Mouse (Mus musculus) limb, embryonic 10.5 days (tissue): ENCODE data around the gene Dennd6b. TPM values are rescaled to one million over a fixed set of nuclear protein-coding genes. Genes with fewer than 3 reads are reported as not detected.

Experiments used
- DNase-seq: peaks from one replicate; pipeline ENCODE4 v3.0.0-alpha.2; 2017; ENCODE audit warnings: low spot score
- H3K27ac ChIP-seq: fragments of 300-500 bp; sonication (generic); 2 replicates; pipeline ENCODE4 v1.5.1; 2016; ENCODE audit warnings: mild to moderate bottlenecking
- H3K27me3 ChIP-seq: fragments of 300-500 bp; sonication (generic); 2 replicates; pipeline ENCODE4 v1.6.1; 2016; ENCODE audit warnings: low read depth, mild to moderate bottlenecking; ENCODE audit not compliant: poor library complexity, severe bottlenecking
- H3K36me3 ChIP-seq: fragments of 300-500 bp; sonication (generic); 2 replicates; pipeline ENCODE4 v1.6.1; 2016; ENCODE audit warnings: mild to moderate bottlenecking, moderate library complexity
- H3K4me1 ChIP-seq: fragments of 300-500 bp; sonication (generic); 2 replicates; pipeline ENCODE4 v1.6.1; 2016
- H3K4me3 ChIP-seq: fragments of 300-500 bp; sonication (generic); 2 replicates; pipeline ENCODE4 v1.5.1; 2016; ENCODE audit warnings: mild to moderate bottlenecking, moderate library complexity
- H3K9me3 ChIP-seq: fragments of 300-500 bp; sonication (generic); replicated peaks from 2 replicates; pipeline ENCODE4 v1.6.1; 2016; ENCODE audit warnings: mild to moderate bottlenecking
- WGBS: fragments of 180-500 bp; shearing (Covaris S2); methylation state at CpG from one replicate; pipeline ENCODE4 v1.1.7; 2016; 5-methylcytosine and 5-hydroxymethylcytosine counted together
- polyA plus RNA-seq: library from polyadenylated mRNA; unstranded; fragments of >200 nt; fragmentation: Nextera tagmentation; extraction: Ambion mirVana; gene quantifications from 2 replicates; pipeline ENCODE4 v1.2.1, GENCODE M21; 2016

Dennd6b gene
- polyA plus RNA-seq, 1 experiment from 2014 or later: 27.5 TPM

DNA sequence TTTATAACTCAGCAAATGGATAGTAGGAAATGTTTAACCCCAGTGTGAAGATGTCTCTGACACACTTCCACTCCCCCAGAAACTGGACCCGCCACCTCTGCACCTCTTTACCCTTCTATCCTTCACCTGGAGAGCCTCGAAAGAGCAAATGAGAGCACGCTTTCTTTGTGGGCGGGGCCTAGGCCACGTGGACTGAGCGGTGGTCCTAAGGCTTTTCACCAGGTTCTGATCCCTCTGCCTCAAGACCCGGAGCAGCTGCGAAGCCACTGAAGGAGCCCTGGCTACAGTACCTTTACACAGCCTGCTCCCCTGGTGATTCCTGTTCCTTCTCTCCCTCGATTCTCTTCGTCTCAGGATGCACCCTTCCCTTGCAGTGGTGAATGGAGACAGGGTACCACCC, 48.8 kb downstream of the Dennd6b start:
- DNase-seq: no peak
- peaks cover 72% of the 10 kb centered on the region for H3K27me3 ChIP-seq
- peaks cover 59% of the 10 kb centered on the region for H3K4me1 ChIP-seq
- H3K4me3 ChIP-seq: peak overlapping the region; percentile 79
- H3K9me3 ChIP-seq: no peaks in the 10 kb centered on the region
- H3K27ac ChIP-seq: peak overlapping the region; percentile 80; the same call in 1 of the 2 replicates
- H3K36me3 ChIP-seq: peaks cover 32% of the 10 kb centered on the region
- WGBS: 23% methylated on average over 10 of the region's 10 CpGs

DNA sequence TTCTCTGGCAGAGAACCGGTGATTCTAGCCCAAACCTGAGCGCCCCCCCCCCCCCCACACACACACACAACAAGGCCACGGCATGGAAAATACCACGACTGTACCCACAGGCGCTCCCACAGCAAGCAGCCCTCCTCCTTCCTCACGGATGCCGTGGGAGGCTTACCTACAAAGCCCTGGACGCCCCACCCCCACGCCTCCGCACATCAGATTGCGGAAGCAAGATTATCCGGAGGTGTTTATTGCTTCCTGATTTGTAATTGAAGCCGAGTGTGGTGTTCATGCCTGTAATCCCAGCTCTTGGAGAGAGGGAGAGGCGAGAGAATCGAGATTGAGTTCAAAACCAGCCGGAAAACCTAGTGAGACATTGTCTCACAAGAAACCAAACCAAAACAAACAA, 49.3 kb downstream of the Dennd6b start:
- Histone ChIP-seq H3K4me1 (peaks cover 59% of the 10 kb centered on the region), H3K9me3 (no peaks in the 10 kb centered on the region), H3K27me3 (peaks cover 76% of the 10 kb centered on the region), H3K4me3 (peak overlapping the region; percentile 79), H3K36me3 (peaks cover 32% of the 10 kb centered on the region), H3K27ac (peak overlapping the region; percentile 80)
- no peak for DNase-seq
- 7% methylated on average over 16 of the region's 16 CpGs for WGBS

DNA sequence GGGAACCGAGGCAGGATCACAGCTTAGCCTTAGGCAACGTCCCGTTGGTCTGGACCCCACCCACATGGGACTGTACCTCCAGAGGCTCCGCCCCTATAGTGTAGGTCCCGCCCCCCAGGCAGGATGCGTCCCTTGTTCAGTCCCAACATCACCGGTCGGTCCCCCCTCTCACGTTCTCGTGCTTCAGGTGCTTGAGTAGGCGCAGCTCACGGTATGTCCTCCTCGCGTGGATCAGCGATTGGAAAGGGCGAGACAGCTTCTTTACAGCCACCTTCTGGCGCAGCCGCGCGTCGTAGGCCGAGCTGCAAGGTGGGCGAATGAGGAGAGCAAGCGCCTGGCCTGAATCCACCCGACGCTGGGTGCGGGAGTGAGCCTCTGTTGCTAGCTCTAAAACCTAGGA, 49.8 kb downstream of the Dennd6b start:
- Histone ChIP-seq H3K27ac (peak overlapping the region; percentile 80), H3K4me3 (peak overlapping the region; percentile 79), H3K36me3 (peaks cover 32% of the 10 kb centered on the region), H3K9me3 (no peaks in the 10 kb centered on the region), H3K4me1 (peaks cover 62% of the 10 kb centered on the region), H3K27me3 (peaks cover 80% of the 10 kb centered on the region)
- peak; percentile 68 for DNase-seq
- WGBS: under 1% methylated on average over 27 of the region's 27 CpGs

DNA sequence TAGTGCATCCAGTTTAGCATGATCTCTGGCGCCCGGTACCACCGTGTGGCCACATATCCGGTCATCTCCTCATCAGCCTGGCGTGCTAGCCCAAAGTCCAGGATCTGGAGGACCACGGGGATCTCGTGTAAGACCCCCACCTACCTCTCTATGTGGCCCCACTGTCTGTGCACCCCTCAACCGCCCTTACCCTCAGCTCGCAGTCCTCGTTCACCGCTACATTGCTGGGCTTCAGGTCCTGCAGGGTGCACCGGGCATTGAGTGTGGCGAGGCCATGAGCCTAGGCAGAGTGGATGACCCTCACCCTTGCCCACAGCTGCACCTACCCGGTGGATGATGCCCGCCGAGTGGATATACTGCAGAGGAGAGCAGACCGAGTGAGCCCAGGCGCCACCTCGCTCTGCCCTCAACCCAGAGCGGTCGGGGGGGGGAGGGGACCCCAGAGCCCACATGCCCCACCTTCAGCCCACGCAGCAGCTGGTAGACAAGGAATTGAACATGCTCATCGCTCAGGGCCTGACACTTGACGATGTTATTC, 50.4 kb downstream of the Dennd6b start:
- Histone ChIP-seq H3K9me3 (no peaks in the 10 kb centered on the region), H3K4me3 (peak overlapping the region; percentile 79), H3K36me3 (peaks cover 32% of the 10 kb centered on the region), H3K4me1 (peaks cover 69% of the 10 kb centered on the region), H3K27me3 (peaks cover 87% of the 10 kb centered on the region), H3K27ac (peak overlapping the region; percentile 80)
- no peak for DNase-seq
- 67% methylated on average over 24 of the region's 24 CpGs for WGBS

DNA sequence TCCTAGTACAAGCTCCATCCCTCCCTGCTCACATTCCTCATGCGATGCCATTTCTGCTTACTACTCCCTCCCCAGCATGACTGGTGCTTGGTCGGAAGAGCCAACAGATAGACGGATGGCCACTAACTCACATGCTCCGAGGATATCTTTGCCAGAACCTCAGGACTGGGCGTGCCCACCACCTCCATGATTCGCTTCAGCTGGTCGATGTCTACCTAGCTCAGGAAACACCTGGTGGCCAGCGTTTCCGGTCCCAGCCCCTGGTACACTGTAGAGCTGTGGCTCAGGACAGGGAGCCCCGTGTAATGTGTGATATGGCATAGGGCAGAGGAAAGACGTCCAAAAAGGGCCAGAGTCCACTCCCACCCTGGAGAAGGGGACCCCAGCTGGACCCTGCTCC, 51.3 kb downstream of the Dennd6b start:
- Histone ChIP-seq H3K27me3 (peaks cover 92% of the 10 kb centered on the region), H3K36me3 (peaks cover 32% of the 10 kb centered on the region), H3K27ac (no peak overlapping the region), H3K4me1 (peaks cover 71% of the 10 kb centered on the region), H3K9me3 (no peaks in the 10 kb centered on the region), H3K4me3 (no peak overlapping the region)
- DNase-seq: no peak
- WGBS: 88% methylated on average over 11 of the region's 11 CpGs

DNA sequence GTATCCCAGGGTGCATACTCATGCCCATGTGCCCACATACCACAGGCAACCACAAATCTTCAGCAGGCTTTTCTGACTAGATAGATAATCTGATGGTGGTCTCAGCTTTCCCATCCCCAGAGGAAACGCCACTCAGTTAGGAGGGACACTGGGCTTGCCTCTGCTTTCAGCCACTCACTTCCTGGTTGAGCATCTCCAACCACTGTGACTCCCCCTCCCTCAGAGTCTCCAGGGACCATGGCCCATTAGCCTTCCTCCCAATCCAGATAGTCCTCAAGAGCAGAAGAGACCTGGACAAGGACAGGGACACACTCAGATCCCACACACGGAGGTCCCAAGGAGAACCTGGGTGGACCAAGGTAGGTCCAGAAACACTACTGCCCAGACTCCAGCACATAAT, 53.2 kb downstream of the Dennd6b start:
- H3K4me1 ChIP-seq: peaks cover 63% of the 10 kb centered on the region
- WGBS: 78% methylated on average over 2 of the region's 2 CpGs

DNA sequence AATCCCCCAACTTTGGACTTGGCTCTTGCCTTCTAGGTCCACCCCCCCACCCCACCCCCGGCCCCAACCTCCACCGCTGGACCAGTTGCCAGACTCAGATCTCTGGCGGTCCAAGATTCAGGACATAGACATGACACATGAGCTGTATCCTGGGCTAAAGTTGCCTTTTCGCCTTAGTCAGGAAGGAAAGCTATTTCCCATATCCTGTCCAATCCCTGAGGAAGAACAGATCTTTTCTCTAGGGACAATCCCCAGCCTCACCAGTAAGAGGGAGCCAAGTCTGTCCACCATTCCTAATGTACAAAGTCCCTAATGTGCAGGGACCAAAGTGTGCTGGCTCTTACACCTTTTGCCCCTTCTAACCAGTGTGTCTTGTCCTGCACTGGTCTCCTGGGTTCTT, 54.4 kb downstream of the Dennd6b start:
- Histone ChIP-seq H3K27ac (peak overlapping the region; percentile 87; the same call in 1 of the 2 replicates), H3K4me3 (no peak overlapping the region), H3K9me3 (no peaks in the 10 kb centered on the region), H3K27me3 (peaks cover 74% of the 10 kb centered on the region), H3K36me3 (peaks cover 35% of the 10 kb centered on the region), H3K4me1 (peaks cover 56% of the 10 kb centered on the region)
- 70% methylated on average over 4 of the region's 4 CpGs for WGBS
- no peak for DNase-seq

More for the DNA sequence above, 53.2 kb downstream of the Dennd6b start:
- DNase-seq: no peak
- H3K36me3 ChIP-seq: peaks cover 35% of the 10 kb centered on the region
- peaks cover 85% of the 10 kb centered on the region for H3K27me3 ChIP-seq
- H3K27ac ChIP-seq: no peak overlapping the region
- H3K9me3 ChIP-seq: no peaks in the 10 kb centered on the region
- H3K4me3 ChIP-seq: no peak overlapping the region

DNA sequence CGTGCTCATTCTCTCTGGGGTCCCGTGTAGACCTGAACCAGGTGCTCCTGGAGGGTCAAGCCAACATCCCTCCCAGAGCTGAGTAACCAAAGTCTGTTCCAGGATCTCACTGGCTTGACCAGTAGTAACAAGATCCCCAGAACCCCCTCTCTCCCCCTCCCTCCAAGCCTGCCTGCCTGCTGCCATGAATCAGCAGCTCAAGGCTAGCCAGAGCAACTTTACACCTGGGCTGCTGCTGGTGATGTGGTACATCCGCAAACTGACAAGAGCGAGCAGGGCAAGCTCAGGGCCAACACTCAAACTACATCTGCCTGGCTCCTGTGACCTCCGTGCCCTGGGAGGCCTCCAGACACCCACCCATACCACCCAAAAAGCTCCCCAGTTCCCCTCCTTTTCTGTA, 54.9 kb downstream of the Dennd6b start:
- Histone ChIP-seq H3K4me1 (peaks cover 52% of the 10 kb centered on the region), H3K27ac (peak overlapping the region; percentile 87; the same call in 1 of the 2 replicates), H3K9me3 (no peaks in the 10 kb centered on the region), H3K27me3 (peaks cover 70% of the 10 kb centered on the region), H3K4me3 (0 out of 2 replicates have a peak overlapping the region, but pooled peaks have one; percentile 13), H3K36me3 (peaks cover 35% of the 10 kb centered on the region)
- DNase-seq: no peak
- 18% methylated on average over 5 of the region's 5 CpGs for WGBS

DNA sequence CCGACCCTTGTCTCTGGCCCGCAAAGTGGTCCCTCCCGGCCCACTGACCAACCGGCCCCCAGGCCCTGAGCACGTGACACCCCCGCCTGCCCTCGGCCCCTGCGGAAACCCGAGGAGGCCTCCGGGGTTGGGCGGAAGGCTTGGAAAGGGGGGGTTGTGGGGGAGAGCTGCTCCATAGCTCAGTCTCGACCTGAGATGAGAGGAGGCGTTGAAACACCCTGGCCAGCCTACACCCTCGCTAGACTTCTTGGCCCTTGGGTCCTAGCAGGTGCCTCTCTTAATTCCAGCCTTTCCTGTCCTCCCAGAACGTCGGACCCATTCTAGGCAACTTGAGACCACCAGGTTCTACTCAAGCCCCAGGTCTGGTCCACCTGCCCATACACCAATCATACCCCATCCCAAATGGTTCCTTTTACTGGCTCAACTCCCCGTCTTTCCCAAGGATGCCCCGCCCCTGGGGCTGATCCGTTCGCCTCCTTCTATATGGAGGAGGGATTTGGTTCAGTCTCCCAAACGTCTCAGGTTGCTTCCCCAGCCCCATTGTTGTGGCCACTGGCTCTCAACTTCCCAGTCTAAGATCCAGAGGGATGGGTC, 55.5 kb downstream of the Dennd6b start, which contains the start of gene Mapk12:
Gene Mapk12 (minus strand): TSS at position 45 of the 594 bp plus-strand sequence.
- Histone ChIP-seq H3K27ac (peak within 1 kb of the TSS; percentile 87), H3K4me3 (peak within 1 kb of the TSS; percentile 83), H3K9me3 (no peaks in the 10 kb centered on the region), H3K36me3 (peaks cover 32% of the 10 kb centered on the region), H3K27me3 (peaks cover 63% of the 10 kb centered on the region), H3K4me1 (peaks cover 45% of the 10 kb centered on the region)
- DNase-seq: peak; percentile 77
- under 1% methylated on average over 19 of the region's 21 CpGs for WGBS

DNA sequence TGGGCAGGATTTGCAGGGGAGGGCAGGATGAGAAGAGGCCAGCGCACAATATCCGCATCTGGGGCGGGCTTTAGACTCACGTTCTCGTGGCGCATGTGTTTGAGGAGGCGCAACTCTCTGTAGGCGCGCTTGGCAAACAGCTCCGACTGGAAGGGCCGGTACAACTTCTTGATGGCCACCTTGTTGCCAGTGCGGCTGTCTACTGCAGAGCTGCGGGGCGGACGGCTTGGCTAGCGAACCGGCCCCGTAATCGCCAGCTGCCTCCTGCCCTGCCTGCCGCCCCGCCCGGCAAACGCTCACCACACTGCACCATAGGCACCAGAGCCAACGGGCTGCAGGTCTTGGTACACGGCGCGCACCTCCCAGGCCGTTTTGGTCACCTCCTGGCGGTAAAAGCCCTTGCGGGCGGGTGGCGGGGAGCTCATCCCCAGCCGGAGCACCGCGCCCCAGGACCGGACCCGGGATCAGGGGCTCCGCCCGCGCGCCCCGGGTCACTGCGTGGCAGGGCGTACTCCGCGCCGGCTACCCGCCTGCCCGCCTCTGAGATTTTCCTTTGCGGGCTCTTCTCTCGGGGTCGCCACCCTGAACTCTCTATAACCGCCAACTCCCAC, 56.1 kb downstream of the Dennd6b start:
- H3K4me1 ChIP-seq: peaks cover 42% of the 10 kb centered on the region
- peak; percentile 71 for DNase-seq
- peaks cover 57% of the 10 kb centered on the region for H3K27me3 ChIP-seq
- peaks cover 28% of the 10 kb centered on the region for H3K36me3 ChIP-seq
- under 1% methylated on average over 52 of the region's 53 CpGs for WGBS
- H3K27ac ChIP-seq: peak overlapping the region; percentile 87
- H3K9me3 ChIP-seq: no peaks in the 10 kb centered on the region
- H3K4me3 ChIP-seq: peak overlapping the region; percentile 83

DNA sequence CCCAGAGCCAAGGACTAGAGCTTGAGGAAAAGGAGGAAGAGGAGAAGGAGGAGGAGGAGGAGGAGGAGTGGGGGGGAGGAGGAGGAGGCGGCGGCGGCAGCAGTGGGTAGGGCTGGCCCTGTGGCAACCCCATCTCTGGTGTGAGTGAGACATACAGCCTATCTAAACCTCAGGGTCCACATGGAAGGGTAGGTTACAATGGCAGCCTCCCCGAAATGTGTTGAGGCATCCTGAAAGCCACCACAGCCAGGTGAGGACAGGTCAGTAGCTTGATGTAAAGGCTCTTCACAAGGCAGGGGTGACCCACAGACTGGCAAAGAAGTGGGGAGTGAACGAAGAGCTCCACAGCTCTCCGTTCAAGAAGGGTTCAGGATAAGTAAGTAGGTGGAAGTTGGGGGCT, 57.8 kb downstream of the Dennd6b start:
- DNase-seq: no peak
- Histone ChIP-seq H3K9me3 (no peaks in the 10 kb centered on the region), H3K4me3 (no peak overlapping the region), H3K36me3 (peaks cover 18% of the 10 kb centered on the region), H3K27me3 (peaks cover 44% of the 10 kb centered on the region), H3K4me1 (peaks cover 42% of the 10 kb centered on the region), H3K27ac (no peak overlapping the region)
- 95% methylated on average over 6 of the region's 6 CpGs for WGBS

DNA sequence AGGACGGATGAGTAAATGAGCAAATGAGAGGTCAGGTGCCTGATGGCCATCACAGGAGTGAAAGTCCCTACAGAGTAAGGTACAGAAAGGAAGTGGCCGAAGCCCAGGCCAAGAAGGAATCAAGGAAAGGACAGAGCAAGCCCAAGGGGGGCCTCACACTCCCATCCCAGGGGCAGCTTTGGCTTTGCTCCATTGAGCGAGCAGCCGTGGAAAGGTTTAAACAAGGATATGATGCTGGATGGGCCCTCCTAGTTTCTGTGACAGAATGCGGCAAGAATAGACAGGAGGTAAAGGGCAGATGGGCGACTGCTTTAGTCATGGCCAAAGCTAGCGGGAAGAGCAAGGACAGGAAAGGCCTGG, 58.3 kb downstream of the Dennd6b start:
- no peak for DNase-seq
- no peak overlapping the region for H3K4me3 ChIP-seq
- 89% methylated on average over 7 of the region's 7 CpGs for WGBS
- peaks cover 42% of the 10 kb centered on the region for H3K4me1 ChIP-seq
- no peak overlapping the region for H3K27ac ChIP-seq
- H3K27me3 ChIP-seq: peaks cover 39% of the 10 kb centered on the region
- no peaks in the 10 kb centered on the region for H3K9me3 ChIP-seq
- H3K36me3 ChIP-seq: peaks cover 16% of the 10 kb centered on the region; the same call in 1 of the 2 replicates

DNA sequence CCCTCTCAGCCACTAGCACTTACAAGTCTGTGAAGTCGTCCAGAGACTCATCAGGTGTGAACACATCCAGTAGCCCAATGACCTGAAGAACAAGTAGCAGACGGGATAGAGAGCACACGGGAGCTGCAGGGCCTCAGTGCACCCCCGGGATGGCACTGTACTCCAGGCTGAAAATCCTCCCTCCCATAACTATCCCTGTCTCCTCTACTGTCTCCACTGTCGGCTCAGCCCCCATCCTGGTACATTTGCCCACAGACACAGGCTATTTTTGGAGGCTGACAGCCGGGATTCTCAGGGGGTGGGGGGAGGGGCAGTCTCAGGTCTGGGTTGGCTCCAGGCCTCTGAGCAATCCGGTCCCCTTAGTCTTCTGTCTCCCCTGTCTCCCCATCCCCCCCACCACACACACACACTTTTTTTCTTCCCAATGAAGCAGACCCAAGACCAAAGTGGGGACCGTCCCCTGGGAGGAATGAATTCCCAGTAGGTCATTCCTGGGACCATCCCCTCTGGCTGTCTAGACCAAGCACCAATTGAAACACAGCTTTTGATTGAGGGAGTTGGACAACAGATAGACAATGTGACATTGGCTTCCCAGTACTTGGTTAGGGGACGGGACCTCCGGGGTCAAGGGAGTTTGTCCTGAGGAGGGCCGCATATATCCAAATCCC, 58.8 kb downstream of the Dennd6b start:
- 78% methylated on average over 11 of the region's 11 CpGs for WGBS
- no peak for DNase-seq
- H3K27me3 ChIP-seq: peaks cover 35% of the 10 kb centered on the region
- no peak overlapping the region for H3K27ac ChIP-seq
- H3K4me1 ChIP-seq: peaks cover 41% of the 10 kb centered on the region
- H3K4me3 ChIP-seq: no peak overlapping the region
- peaks cover 19% of the 10 kb centered on the region for H3K36me3 ChIP-seq
- H3K9me3 ChIP-seq: no peaks in the 10 kb centered on the region
